Mouse (Mus musculus): ENCODE data around the gene Ccdc194. TPM values are rescaled to one million over a fixed set of nuclear protein-coding genes. Genes with fewer than 3 reads are reported as not detected.

The Ccdc194 gene
- polyA plus RNA-seq, 1 experiment from 2014 or later, result 0.71 TPM

Other genes starting within 250 kb of the Ccdc194 start
- 92.1 and 95.3 TPM in 2 replicates for gene Use1, start 158.9 kb downstream of the Ccdc194 start, polyA plus RNA-seq (2014; fragmentation: Nextera tagmentation; extraction: Ambion mirVana)
- gene Ocel1, start 154.4 kb downstream of the Ccdc194 start, polyA plus RNA-seq (2014; fragmentation: Nextera tagmentation; extraction: Ambion mirVana), result 2.7 and 3.1 TPM in 2 replicates
- gene Nr2f6, start 143.8 kb downstream of the Ccdc194 start, polyA plus RNA-seq (2014; fragmentation: Nextera tagmentation; extraction: Ambion mirVana), result 68.9 and 78.6 TPM in 2 replicates
- 3.4 and 4.1 TPM in 2 replicates for gene Ushbp1, start 129.9 kb downstream of the Ccdc194 start, polyA plus RNA-seq (2014; fragmentation: Nextera tagmentation; extraction: Ambion mirVana)
- gene Babam1, start 128.8 kb downstream of the Ccdc194 start, polyA plus RNA-seq (2014; fragmentation: Nextera tagmentation; extraction: Ambion mirVana), result 109 and 119 TPM in 2 replicates
- gene Ankle1, start 119.7 kb downstream of the Ccdc194 start, polyA plus RNA-seq (2014; fragmentation: Nextera tagmentation; extraction: Ambion mirVana), result 21.5 and 23.9 TPM in 2 replicates
- 38.7 and 43.4 TPM in 2 replicates for gene Abhd8, start 62.1 kb downstream of the Ccdc194 start, polyA plus RNA-seq (2014; fragmentation: Nextera tagmentation; extraction: Ambion mirVana)
- gene Mrpl34, start 60.8 kb downstream of the Ccdc194 start, polyA plus RNA-seq (2014; fragmentation: Nextera tagmentation; extraction: Ambion mirVana), result 216 and 231 TPM in 2 replicates
- 115 TPM in 2 replicates for gene Dda1, start 56.5 kb downstream of the Ccdc194 start, polyA plus RNA-seq (2014; fragmentation: Nextera tagmentation; extraction: Ambion mirVana)
- gene Ano8, start 39.7 kb downstream of the Ccdc194 start, polyA plus RNA-seq (2014; fragmentation: Nextera tagmentation; extraction: Ambion mirVana), result 3.0 and 4.2 TPM in 2 replicates
- 8.3 and 8.7 TPM in 2 replicates for gene Gtpbp3, start 37.6 kb downstream of the Ccdc194 start, polyA plus RNA-seq (2014; fragmentation: Nextera tagmentation; extraction: Ambion mirVana)
- gene Plvap, start 14.0 kb downstream of the Ccdc194 start, polyA plus RNA-seq (2014; fragmentation: Nextera tagmentation; extraction: Ambion mirVana), result 57.9 and 58.2 TPM in 2 replicates
- 1.7 and 1.8 TPM in 2 replicates for gene Bst2, start 11.7 kb upstream of the Ccdc194 start, polyA plus RNA-seq (2014; fragmentation: Nextera tagmentation; extraction: Ambion mirVana)
- gene Mvb12a, start 17.2 kb upstream of the Ccdc194 start, polyA plus RNA-seq (2014; fragmentation: Nextera tagmentation; extraction: Ambion mirVana), result 66.5 and 74.2 TPM in 2 replicates
- 0.27 TPM in 1 of 2 replicates, not detected in the other for gene Tmem221, start 33.2 kb upstream of the Ccdc194 start, polyA plus RNA-seq (2014; fragmentation: Nextera tagmentation; extraction: Ambion mirVana)
- gene Nxnl1, start 40.9 kb upstream of the Ccdc194 start, polyA plus RNA-seq (2014; fragmentation: Nextera tagmentation; extraction: Ambion mirVana), result not detected in 2 replicates
- 16.7 and 18.0 TPM in 2 replicates for gene Slc27a1, start 43.2 kb upstream of the Ccdc194 start, polyA plus RNA-seq (2014; fragmentation: Nextera tagmentation; extraction: Ambion mirVana)
- gene Pgls, start 66.5 kb upstream of the Ccdc194 start, polyA plus RNA-seq (2014; fragmentation: Nextera tagmentation; extraction: Ambion mirVana), result 230 and 239 TPM in 2 replicates
- gene Fam129c, start 71.9 kb upstream of the Ccdc194 start, polyA plus RNA-seq (2014; fragmentation: Nextera tagmentation; extraction: Ambion mirVana), result 2.7 and 3.8 TPM in 2 replicates
- gene Colgalt1, start 85.3 kb upstream of the Ccdc194 start, polyA plus RNA-seq (2014; fragmentation: Nextera tagmentation; extraction: Ambion mirVana), result 46.6 and 49.8 TPM in 2 replicates
- gene Unc13a, start 146.0 kb upstream of the Ccdc194 start, polyA plus RNA-seq (2014; fragmentation: Nextera tagmentation; extraction: Ambion mirVana), result 0.50 and 0.59 TPM in 2 replicates
- gene Jak3, start 150.6 kb upstream of the Ccdc194 start, polyA plus RNA-seq (2014; fragmentation: Nextera tagmentation; extraction: Ambion mirVana), result 1.4 and 2.5 TPM in 2 replicates
- gene Insl3, start 163.5 kb upstream of the Ccdc194 start, polyA plus RNA-seq (2014; fragmentation: Nextera tagmentation; extraction: Ambion mirVana), result not detected in 2 replicates
- gene B3gnt3, start 176.1 kb upstream of the Ccdc194 start, polyA plus RNA-seq (2014; fragmentation: Nextera tagmentation; extraction: Ambion mirVana), result 0.35 and 0.61 TPM in 2 replicates
- 2.7 and 3.4 TPM in 2 replicates for gene Fcho1, start 200.0 kb upstream of the Ccdc194 start, polyA plus RNA-seq (2014; fragmentation: Nextera tagmentation; extraction: Ambion mirVana)